Mouse (Mus musculus): ENCODE measurements around the gene Fam222a.

DNA sequence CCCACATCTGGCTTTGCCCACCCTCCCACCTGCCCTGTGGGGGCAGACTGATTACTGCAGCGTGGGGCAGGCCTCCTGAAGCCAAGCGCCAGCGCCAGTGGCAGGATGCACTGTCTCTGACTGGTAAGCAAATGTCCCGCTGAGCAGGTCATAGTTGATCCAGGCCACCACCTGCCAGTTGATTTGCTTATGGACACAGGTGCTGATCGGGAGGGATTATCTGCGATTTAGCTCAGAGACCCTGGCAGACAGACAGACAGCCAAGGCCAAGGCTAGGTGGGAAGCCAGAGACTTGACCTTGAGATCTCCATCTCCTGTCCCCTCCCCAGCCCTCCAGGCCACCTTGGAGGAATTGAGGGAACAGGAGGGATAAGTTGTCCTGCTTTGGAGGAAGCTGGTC, 28.1 kb upstream of the Fam222a start:
- TF ChIP-seq CTCF (conservative IDR thresholded peaks at IDR 0.05; ENCODE audit: low read length) (no peak), NANOG (IDR thresholded peaks at IDR 0.05; ENCODE audit: borderline replicate concordance, low read length) (no peak)
